Mouse (Mus musculus) hindbrain, embryonic 16.5 days (tissue): ENCODE results near the gene Arpc5. TPM values are rescaled to one million over a fixed set of nuclear protein-coding genes. Genes with fewer than 3 reads are reported as not detected.

Source experiments
- ATAC-seq: fragments of 200-750 bp; cut with Nextera tagmentation; 2 replicates; pipeline ENCODE4 v1.8.0; 2017; ENCODE audit warnings: moderate TSS enrichment, moderate library complexity
- H3K27ac ChIP-seq: fragments of 300-500 bp; sonication (generic); 2 replicates; pipeline ENCODE4 v1.5.1; 2014; ENCODE audit warnings: low read depth, mild to moderate bottlenecking, control low read depth, low read length, moderate library complexity
- H3K27me3 ChIP-seq: fragments of 300-500 bp; sonication (generic); replicated peaks from 2 replicates; pipeline ENCODE4 v1.6.1; 2014; ENCODE audit warnings: low read length; ENCODE audit not compliant: control insufficient read depth, insufficient read depth
- H3K36me3 ChIP-seq: fragments of 300-500 bp; sonication (generic); 2 replicates; pipeline ENCODE4 v1.6.1; 2014; ENCODE audit warnings: mild to moderate bottlenecking, low read length, moderate library complexity, mixed read lengths; ENCODE audit not compliant: control insufficient read depth, insufficient read depth
- H3K4me1 ChIP-seq: fragments of 300-500 bp; sonication (generic); 2 replicates; pipeline ENCODE4 v1.6.1; 2014; ENCODE audit warnings: low read depth, low read length; ENCODE audit not compliant: control insufficient read depth, insufficient read depth
- H3K4me2 ChIP-seq: fragments of 300-500 bp; sonication (generic); 2 replicates; pipeline ENCODE4 v1.6.1; 2014; ENCODE audit warnings: mild to moderate bottlenecking, low read length, control low read depth, moderate library complexity
- H3K4me3 ChIP-seq: fragments of 300-500 bp; sonication (generic); 2 replicates; pipeline ENCODE4 v1.5.1; 2014; ENCODE audit warnings: mild to moderate bottlenecking, low read length, control low read depth, moderate library complexity
- H3K9ac ChIP-seq: fragments of 300-500 bp; sonication (generic); 2 replicates; pipeline ENCODE4 v1.6.1; 2014; ENCODE audit warnings: low read depth, mild to moderate bottlenecking, control low read depth, low read length, moderate library complexity
- H3K9me3 ChIP-seq: fragments of 300-500 bp; sonication (generic); 2 replicates; pipeline ENCODE4 v1.6.1; 2014; ENCODE audit warnings: mild to moderate bottlenecking, low read length, moderate library complexity; ENCODE audit not compliant: control insufficient read depth
- WGBS: fragments of 180-500 bp; shearing (Covaris S2); extraction: QIAGEN DNeasy Blood & Tissue Kit; methylation state at CpG from one replicate; pipeline ENCODE4 v1.1.7; 2014; 5-methylcytosine and 5-hydroxymethylcytosine counted together
- polyA plus RNA-seq: library from polyadenylated mRNA; unstranded; fragments of >200 nt; fragmentation: Nextera tagmentation; extraction: Ambion mirVana; gene quantifications from 2 replicates; pipeline ENCODE4 v1.2.1, GENCODE M21; 2015

Gene Arpc5
- polyA plus RNA-seq, 1 experiment from 2014 or later, result 300 TPM

GRCm38 (mm10) chr1:152804907-152805306 lies 38.6 kb downstream of the Arpc5 start:
- 83% methylated on average over 6 of the region's 6 CpGs for WGBS
- H3K4me2 ChIP-seq, result no peak overlapping the region
- no peaks in the 10 kb centered on the region for H3K27me3 ChIP-seq
- no peaks in the 10 kb centered on the region for H3K9me3 ChIP-seq
- ATAC-seq, result no peak
- H3K4me1 ChIP-seq, result peaks cover 1% of the 10 kb centered on the region; the same call in 1 of the 2 replicates
- H3K4me3 ChIP-seq, result no peak overlapping the region
- H3K27ac ChIP-seq, result no peak overlapping the region
- no peak overlapping the region for H3K9ac ChIP-seq
- H3K36me3 ChIP-seq, result no peaks in the 10 kb centered on the region

- no peak overlapping the region for H3K9ac ChIP-seq
- ATAC-seq, result no peak
- H3K27me3 ChIP-seq, result no peaks in the 10 kb centered on the region
- WGBS, result 85% methylated on average over 18 of the region's 18 CpGs
- no peaks in the 10 kb centered on the region for H3K36me3 ChIP-seq
- no peaks in the 10 kb centered on the region for H3K9me3 ChIP-seq
- H3K4me1 ChIP-seq, result no peaks in the 10 kb centered on the region
- H3K4me2 ChIP-seq, result no peak overlapping the region
- no peak overlapping the region for H3K27ac ChIP-seq
- no peak overlapping the region for H3K4me3 ChIP-seq
These were observed 41.5 kb downstream of the Arpc5 start for GRCm38 (mm10) chr1:152807619-152808391.

GRCm38 (mm10) chr1:152808392-152808680 lies 42.0 kb downstream of the Arpc5 start:
- no peaks in the 10 kb centered on the region for H3K9me3 ChIP-seq
- WGBS, result 88% methylated on average over 2 of the region's 2 CpGs
- no peaks in the 10 kb centered on the region for H3K4me1 ChIP-seq

GRCm38 (mm10) chr1:152809541-152810252 lies 43.4 kb downstream of the Arpc5 start:
- H3K9ac ChIP-seq, result no peak overlapping the region
- 35% methylated on average over 8 of the region's 8 CpGs for WGBS
- no peak overlapping the region for H3K27ac ChIP-seq
- no peak overlapping the region for H3K4me3 ChIP-seq
- H3K27me3 ChIP-seq, result no peaks in the 10 kb centered on the region
- H3K36me3 ChIP-seq, result no peaks in the 10 kb centered on the region
- peak; percentile 37; the same call in 1 of the 2 replicates for ATAC-seq
- no peak overlapping the region for H3K4me2 ChIP-seq
- no peaks in the 10 kb centered on the region for H3K9me3 ChIP-seq
- H3K4me1 ChIP-seq, result no peaks in the 10 kb centered on the region

More at GRCm38 (mm10) chr1:152808392-152808680, 42.0 kb downstream of the Arpc5 start:
- no peak overlapping the region for H3K27ac ChIP-seq
- H3K4me3 ChIP-seq, result no peak overlapping the region
- no peak overlapping the region for H3K4me2 ChIP-seq
- ATAC-seq, result no peak
- H3K27me3 ChIP-seq, result no peaks in the 10 kb centered on the region
- no peak overlapping the region for H3K9ac ChIP-seq
- no peaks in the 10 kb centered on the region for H3K36me3 ChIP-seq

GRCm38 (mm10) chr1:152810533-152811439 lies 44.4 kb downstream of the Arpc5 start:
- H3K27ac ChIP-seq, result no peak overlapping the region
- H3K4me1 ChIP-seq, result peaks cover under 1% of the 10 kb centered on the region
- H3K9me3 ChIP-seq, result no peaks in the 10 kb centered on the region
- no peaks in the 10 kb centered on the region for H3K36me3 ChIP-seq
- no peak overlapping the region for H3K4me2 ChIP-seq
- no peaks in the 10 kb centered on the region for H3K27me3 ChIP-seq
- no peak overlapping the region for H3K4me3 ChIP-seq
- 53% methylated on average over 13 of the region's 13 CpGs for WGBS
- no peak for ATAC-seq
- H3K9ac ChIP-seq, result no peak overlapping the region

- 22% methylated on average over 7 of the region's 7 CpGs for WGBS
These were observed 48.9 kb downstream of the Arpc5 start for GRCm38 (mm10) chr1:152815265-152815701.

GRCm38 (mm10) chr1:152817027-152817769 lies 50.9 kb downstream of the Arpc5 start:
- 17% methylated on average over 12 of the region's 12 CpGs for whole genome bisulfite sequencing
- H3K36me3 ChIP-seq, result no peaks in the 10 kb centered on the region
- no peak overlapping the region for H3K4me2 ChIP-seq
- H3K9me3 ChIP-seq, result no peaks in the 10 kb centered on the region
- no peak for ATAC-seq
- H3K27ac ChIP-seq, result peak overlapping the region; percentile 63
- H3K4me3 ChIP-seq, result no peak overlapping the region
- no peaks in the 10 kb centered on the region for H3K27me3 ChIP-seq
- peaks cover 22% of the 10 kb centered on the region for H3K4me1 ChIP-seq
- no peak overlapping the region for H3K9ac ChIP-seq

More at GRCm38 (mm10) chr1:152815265-152815701, 48.9 kb downstream of the Arpc5 start:
- Histone ChIP-seq H3K4me3 (no peak overlapping the region), H3K9me3 (no peaks in the 10 kb centered on the region), H3K4me2 (no peak overlapping the region), H3K27me3 (no peaks in the 10 kb centered on the region), H3K27ac (no peak overlapping the region), H3K4me1 (peaks cover 22% of the 10 kb centered on the region), H3K36me3 (no peaks in the 10 kb centered on the region), H3K9ac (no peak overlapping the region)
- ATAC-seq, result peak; percentile 90

GRCm38 (mm10) chr1:152817794-152818193 lies 51.5 kb downstream of the Arpc5 start:
- peak overlapping the region; percentile 63 for H3K27ac ChIP-seq
- peaks cover 22% of the 10 kb centered on the region for H3K4me1 ChIP-seq
- H3K4me3 ChIP-seq, result no peak overlapping the region
- no peaks in the 10 kb centered on the region for H3K9me3 ChIP-seq
- H3K36me3 ChIP-seq, result no peaks in the 10 kb centered on the region
- no peak overlapping the region for H3K4me2 ChIP-seq
- H3K9ac ChIP-seq, result no peak overlapping the region
- 0 out of 2 replicates have a peak, but pooled peaks have one; percentile 37 for ATAC-seq
- WGBS, result 7% methylated on average over 10 of the region's 10 CpGs
- H3K27me3 ChIP-seq, result no peaks in the 10 kb centered on the region
